20 mouse cellular contexts compared by ENCODE assay signal in the genomic region with DNA sequence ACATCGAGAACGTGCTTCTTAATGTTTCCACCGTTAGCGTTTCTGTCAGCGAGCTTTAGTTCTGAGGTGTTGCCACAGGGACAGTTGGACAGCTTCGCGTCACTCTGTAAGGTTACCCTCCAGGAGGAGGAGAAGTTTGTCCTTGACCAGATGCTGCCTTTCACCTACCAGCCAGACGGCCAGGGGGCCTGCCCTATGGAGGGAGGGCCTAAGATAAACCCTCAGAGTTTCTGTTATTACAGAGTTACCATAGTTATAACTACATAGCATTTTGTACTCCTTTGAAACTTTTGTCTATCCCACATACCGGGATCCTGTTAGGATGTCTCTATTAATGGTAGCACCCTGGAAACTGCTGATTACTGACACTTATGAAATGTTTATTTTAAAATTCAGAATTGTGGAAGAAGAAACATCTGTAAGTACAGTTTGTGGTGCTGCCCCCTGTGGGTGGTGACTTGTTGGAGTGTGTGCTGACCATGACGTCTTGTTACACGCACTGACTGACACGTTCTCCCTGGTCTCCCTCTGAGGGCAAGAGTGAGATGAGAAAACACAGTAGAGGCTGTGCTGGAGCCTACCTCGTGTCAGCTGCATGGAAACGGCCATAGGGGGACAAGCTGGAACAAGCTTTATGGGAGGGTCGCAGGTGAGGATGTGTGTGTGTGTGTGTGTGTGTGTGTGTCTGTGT.
DNase-seq lines count a peak whose midpoint lies in the region; ATAC-seq and TF ChIP-seq lines count a peak whose summit lies in the region.
"Had no signal": no experiment of that assay in that cellular context is flagged by ENCODE, and none has a peak within 500 bp of the region (broad histone marks: within the 10 kb centered on the region; RNA-seq: fewer than 3 reads in every experiment).

No protein-coding gene starts in this region.

- 61% methylated on average over 15 of the region's 15 CpGs for WGBS in heart, embryonic 11.5 days (ENCODE audit: insufficient replicate concordance)
- 85% methylated on average over 15 of the region's 15 CpGs for WGBS in liver, postnatal 0 days (ENCODE audit: insufficient replicate concordance)
- 48% methylated on average over 15 of the region's 15 CpGs for WGBS in heart, embryonic 16.5 days

- H3K4me1 ChIP-seq in heart, embryonic 11.5 days (ENCODE audit: control insufficient read depth, insufficient read depth, low read length): peaks cover 13% of the 10 kb centered on the region; the same call in 1 of the 2 replicates
- no peaks in the 10 kb centered on the region for H3K4me1 ChIP-seq in liver, postnatal 0 days (ENCODE audit: insufficient read depth)
- peaks cover 8% of the 10 kb centered on the region; the same call in 1 of the 2 replicates for H3K4me1 ChIP-seq in heart, embryonic 16.5 days (ENCODE audit: control insufficient read depth, insufficient read depth, low read length)
- H3K4me1 ChIP-seq: forebrain, embryonic 15.5 days; hindbrain, embryonic 12.5 days; intestine, embryonic 15.5 days; midbrain, embryonic 13.5 days had no signal

- no peak overlapping the region for H3K4me3 ChIP-seq in heart, embryonic 11.5 days (ENCODE audit: low read depth, low read length)
- H3K4me3 ChIP-seq in liver, postnatal 0 days (ENCODE audit: low read depth, low read length): no peak overlapping the region
- peak overlapping the region; percentile 24 for H3K4me3 ChIP-seq in heart, embryonic 16.5 days (ENCODE audit: low read length)
- H3K4me3 ChIP-seq: forebrain, embryonic 15.5 days; hindbrain, embryonic 12.5 days; intestine, embryonic 15.5 days; midbrain, embryonic 13.5 days had no signal

- H3K27me3 ChIP-seq in heart, embryonic 11.5 days (ENCODE audit: control insufficient read depth, insufficient read depth, low read length): no peaks in the 10 kb centered on the region
- no peaks in the 10 kb centered on the region for H3K27me3 ChIP-seq in liver, postnatal 0 days (ENCODE audit: insufficient read depth, low read length)
- H3K27me3 ChIP-seq in heart, embryonic 16.5 days (ENCODE audit: control insufficient read depth, insufficient read depth, low read length): no peaks in the 10 kb centered on the region
- H3K27me3 ChIP-seq: CH12.LX; forebrain, embryonic 15.5 days; hindbrain, embryonic 12.5 days; intestine, embryonic 15.5 days; midbrain, embryonic 13.5 days had no signal

- H3K4me2 ChIP-seq in heart, embryonic 11.5 days: no peak overlapping the region
- no peak overlapping the region for H3K4me2 ChIP-seq in liver, postnatal 0 days (ENCODE audit: low read depth, low read length)
- peak overlapping the region; percentile 32 for H3K4me2 ChIP-seq in heart, embryonic 16.5 days (ENCODE audit: low read depth, low read length)
- H3K4me2 ChIP-seq: forebrain, embryonic 15.5 days; hindbrain, embryonic 12.5 days; intestine, embryonic 15.5 days; liver, embryonic 11.5 days; midbrain, embryonic 13.5 days had no signal

- peak; percentile 17; the same call in 1 of the 2 replicates for TF ChIP-seq CTCF in liver, postnatal 0 days (IDR thresholded peaks at IDR 0.05; ENCODE audit: low read depth)

- peak overlapping the region; percentile 65 for H3K27ac ChIP-seq in heart, embryonic 11.5 days (ENCODE audit: low read depth, low read length)
- no peak overlapping the region for H3K27ac ChIP-seq in liver, postnatal 0 days (ENCODE audit: low read depth)
- peak overlapping the region; percentile 71 for H3K27ac ChIP-seq in heart, embryonic 16.5 days (ENCODE audit: low read length)
- H3K27ac ChIP-seq: forebrain, embryonic 15.5 days; hindbrain, embryonic 12.5 days; intestine, embryonic 15.5 days; macrophage; midbrain, embryonic 13.5 days had no signal

- peak; percentile 46; the same call in 1 of the 2 replicates for ATAC-seq in heart, embryonic 11.5 days (replicated peaks; ENCODE audit: insufficient number of reproducible peaks, low FRiP score, low TSS enrichment)
- ATAC-seq in liver, postnatal 0 days: no peak
- peak; percentile 66 for ATAC-seq in heart, embryonic 16.5 days (replicated peaks; ENCODE audit: extremely low read depth, insufficient read depth, low FRiP score)
- ATAC-seq: forebrain, embryonic 15.5 days; intestine, embryonic 15.5 days; midbrain, embryonic 13.5 days had no signal

- intact Hi-C loops in heart, postnatal 25 days (cut with DNase I): no loop called here

- no peaks in the 10 kb centered on the region for H3K36me3 ChIP-seq in heart, embryonic 11.5 days (ENCODE audit: control insufficient read depth, insufficient read depth, low read length)
- H3K36me3 ChIP-seq in liver, postnatal 0 days (replicated peaks; ENCODE audit: insufficient read depth, low read length): no peaks in the 10 kb centered on the region
- H3K36me3 ChIP-seq in heart, embryonic 16.5 days (ENCODE audit: control insufficient read depth, insufficient read depth): peaks cover 5% of the 10 kb centered on the region
- H3K36me3 ChIP-seq: forebrain, embryonic 15.5 days; hindbrain, embryonic 12.5 days; intestine, embryonic 15.5 days had no signal

- DNase-seq in heart, postnatal 25 days (ENCODE audit: low spot score): no peak
- no peak for DNase-seq in liver, postnatal 0 days
- DNase-seq in liver: no peak
- DNase-seq in lung, postnatal 10 days: peak; percentile 55
- no peak for DNase-seq in urinary bladder, postnatal 10 days (ENCODE audit: low spot score)
- DNase-seq in cerebellum, adult 18-20 months: no peak
- DNase-seq: adrenal gland, adult 8-10 months; cerebellum, adult 11 months; left cerebral cortex, postnatal 4 days; retina, postnatal 1 day; thymus, adult 18-20 months had no signal

- no peak overlapping the region for H3K9ac ChIP-seq in heart, embryonic 11.5 days (ENCODE audit: low read depth, low read length)
- no peak overlapping the region for H3K9ac ChIP-seq in liver, postnatal 0 days (replicated peaks)
- peak overlapping the region; percentile 33; the same call in 1 of the 2 replicates for H3K9ac ChIP-seq in heart, embryonic 16.5 days (ENCODE audit: low read length)
- H3K9ac ChIP-seq: forebrain, embryonic 15.5 days; hindbrain, embryonic 12.5 days; intestine, embryonic 15.5 days; midbrain, embryonic 13.5 days had no signal

- H3K9me3 ChIP-seq in heart, embryonic 11.5 days (replicated peaks; ENCODE audit: control insufficient read depth, low read length): no peaks in the 10 kb centered on the region
- H3K9me3 ChIP-seq in liver, postnatal 0 days (ENCODE audit: low read length): peaks cover 4% of the 10 kb centered on the region
- H3K9me3 ChIP-seq in heart, embryonic 16.5 days (replicated peaks; ENCODE audit: control insufficient read depth, low read length): peaks cover 3% of the 10 kb centered on the region
- H3K9me3 ChIP-seq: forebrain, embryonic 15.5 days; hindbrain, embryonic 12.5 days; intestine, embryonic 15.5 days had no signal

- TF ChIP-seq EP300 in liver, postnatal 0 days (IDR thresholded peaks at IDR 0.05; ENCODE audit: low read depth): no peak
